Mouse (Mus musculus): Measurements from ENCODE around the gene Ppp1r12a.

- TF ChIP-seq CTCF (conservative IDR thresholded peaks at IDR 0.05; ENCODE audit: insufficient read depth, insufficient read length, low read depth, low read length) = no peak
- TF ChIP-seq POLR2A (IDR thresholded peaks at IDR 0.05; ENCODE audit: low read depth, low read length) = no peak
Measured at GRCm38 (mm10) chr10:108294766-108295165, 132.8 kb downstream of the Ppp1r12a start.

Data from kidney, adult 2 months (tissue).